Mouse (Mus musculus): ENCODE results near the gene Hist1h2ad.

Gene Hist1h2ad

DNA sequence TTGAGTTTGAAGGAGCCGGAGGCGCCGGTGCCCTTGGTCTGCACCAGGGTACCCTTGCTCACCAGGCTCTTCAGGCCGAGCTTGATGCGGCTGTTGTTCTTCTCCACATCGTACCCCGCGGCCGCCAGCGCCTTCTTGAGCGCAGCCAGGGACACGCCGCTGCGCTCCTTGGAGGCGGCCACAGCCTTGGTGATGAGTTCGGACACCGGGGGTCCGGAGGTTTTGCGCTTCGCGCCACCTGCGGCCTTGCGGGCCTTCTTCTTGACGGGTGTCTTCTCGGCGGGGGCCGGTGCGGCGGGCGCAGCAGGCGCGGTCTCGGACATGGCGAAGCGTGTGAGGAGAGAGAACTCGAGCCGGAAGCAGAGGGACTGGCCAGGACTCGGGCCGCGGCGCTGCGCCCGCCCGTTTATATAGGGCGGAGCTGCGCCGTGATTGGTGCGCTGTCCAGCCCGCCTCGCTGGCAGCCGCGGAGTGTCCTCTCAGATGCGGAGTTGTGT is 48.0 kb downstream of the Hist1h2ad start, which contains the start of gene Hist1h1e:
Gene Hist1h1e, minus strand, starts transcription at position 384 of the 497 bp plus-strand sequence.
- peak; percentile 87 for DNase-seq (ENCODE audit: low spot score)

DNA sequence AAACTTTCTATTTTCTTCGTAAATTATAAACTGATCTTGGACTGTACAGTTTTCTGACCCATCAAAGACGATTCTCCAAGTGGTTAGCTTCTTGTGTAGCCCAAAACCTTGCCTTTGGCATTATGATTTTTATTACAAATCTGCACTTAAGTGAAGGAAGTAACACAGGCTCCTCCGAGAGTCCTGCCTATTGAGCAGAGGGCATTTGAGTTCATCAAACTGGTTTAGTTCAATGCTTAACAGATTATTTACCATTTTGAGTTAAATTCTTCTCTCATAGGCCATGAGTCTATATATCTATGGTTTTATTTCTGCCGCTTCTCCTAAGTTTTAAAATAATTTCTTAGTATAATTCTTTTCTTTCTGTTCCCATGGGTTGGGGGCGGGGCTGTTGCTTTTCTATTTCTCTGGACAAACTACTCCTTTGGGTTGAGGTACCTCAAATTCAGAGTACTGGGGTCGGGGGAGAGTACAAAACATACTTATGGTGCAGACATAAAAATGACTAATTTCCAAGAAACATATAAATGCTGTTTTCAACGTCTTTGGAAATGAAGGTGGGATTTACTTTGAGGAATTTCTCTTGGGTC is 48.8 kb downstream of the Hist1h2ad start:
- no peak for DNase-seq (ENCODE audit: low spot score)
